Mouse (Mus musculus) liver, postnatal 0 days (tissue): ENCODE data around the gene Elovl6.

Experiments used
- CTCF ChIP-seq: sonication (generic); IDR thresholded peaks from 2 replicates; pipeline ENCODE4 v1.5.1; 2016; ENCODE audit warnings: antibody characterized with exemption, low read depth
- EP300 ChIP-seq: IDR thresholded peaks from 2 replicates; pipeline ENCODE4 v1.6.1; 2016; ENCODE audit warnings: antibody characterized with exemption, low read depth, mild to moderate bottlenecking

DNA sequence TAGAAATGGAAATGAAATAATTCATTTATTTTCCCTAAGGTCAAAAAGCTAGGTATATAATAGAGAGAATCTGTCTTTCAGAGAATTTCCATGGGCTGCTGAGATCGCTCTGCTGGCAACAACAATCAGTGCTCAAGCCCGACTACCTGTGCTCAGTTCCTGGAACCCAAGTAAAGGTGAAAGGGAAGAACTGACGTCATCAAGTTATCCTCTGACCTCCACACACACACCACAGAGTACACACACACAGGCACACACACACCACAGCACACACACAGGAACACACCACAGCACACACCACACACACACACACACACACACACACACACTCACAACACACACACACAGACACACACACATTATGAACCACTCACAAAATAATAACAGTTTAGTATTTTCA lies 5.1 kb upstream of the Elovl6 start:
- TF ChIP-seq CTCF (no peak), EP300 (no peak)
